ENCODE assay signal across 8 mouse cellular contexts in the genomic region with DNA sequence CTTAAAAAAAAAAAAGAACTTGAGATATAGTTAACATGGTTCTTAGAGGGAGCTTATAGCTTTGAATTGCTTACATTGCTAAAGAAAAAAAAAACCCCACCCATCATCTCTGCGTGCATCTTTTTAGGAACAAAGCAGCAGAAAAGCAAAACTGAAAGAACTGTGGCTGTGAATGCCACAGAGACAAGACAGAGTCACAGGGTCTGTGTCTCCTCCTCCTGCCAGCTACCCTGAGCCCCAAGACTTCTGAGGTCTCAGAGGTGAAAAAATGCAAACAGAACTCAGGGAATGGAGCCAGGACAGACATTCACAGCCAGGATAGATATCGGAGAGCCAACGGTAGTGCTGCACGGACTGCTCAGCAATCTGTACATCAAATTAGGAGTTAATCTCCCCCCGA. TPM values are rescaled to one million over a fixed set of nuclear protein-coding genes. Genes with fewer than 3 reads are reported as not detected.
DNase-seq lines count a peak whose midpoint lies in the region; ATAC-seq and TF ChIP-seq lines count a peak whose summit lies in the region.
"Had no signal": no experiment of that assay in that cellular context is flagged by ENCODE, and none has a peak within 500 bp of the region (broad histone marks: within the 10 kb centered on the region; RNA-seq: fewer than 3 reads in every experiment).

No protein-coding gene starts in this region.

- no peak for ATAC-seq in lung, embryonic 14.5 days (ENCODE audit: insufficient read depth)
- ATAC-seq in inflammation-experienced regulatory T-cells, adult 6 months, result peak; percentile 66
- no peak for ATAC-seq in stomach, embryonic 15.5 days (ENCODE audit: insufficient read depth, low FRiP score, low read depth)

- 24% methylated on average over 5 of the region's 5 CpGs for WGBS in lung, embryonic 14.5 days
- WGBS in bone marrow, adult 2 months, result 10% methylated on average over 5 of the region's 5 CpGs
- WGBS in stomach, embryonic 15.5 days, result 40% methylated on average over 5 of the region's 5 CpGs

- no peaks in the 10 kb centered on the region for H3K27me3 ChIP-seq in lung, embryonic 14.5 days (ENCODE audit: insufficient read depth, low read length)
- no peaks in the 10 kb centered on the region for H3K27me3 ChIP-seq in stomach, embryonic 15.5 days (replicated peaks)

- no peaks in the 10 kb centered on the region for H3K4me1 ChIP-seq in lung, embryonic 14.5 days (ENCODE audit: insufficient read depth)
- H3K4me1 ChIP-seq in bone marrow, adult 2 months (ENCODE audit: control insufficient read depth, insufficient read depth, low read length), result peaks cover 8% of the 10 kb centered on the region
- H3K4me1 ChIP-seq in stomach, embryonic 15.5 days, result peaks cover 12% of the 10 kb centered on the region

- TF ChIP-seq CTCF in lung, embryonic 14.5 days (IDR thresholded peaks at IDR 0.05; ENCODE audit: low read depth), result no peak
- no peak for TF ChIP-seq CTCF in bone marrow, adult 2 months (IDR thresholded peaks at IDR 0.05; ENCODE audit: control insufficient read depth, insufficient read depth, low read length)

- TF ChIP-seq POLR2A in bone marrow, adult 2 months (IDR thresholded peaks at IDR 0.05; ENCODE audit: borderline replicate concordance, control insufficient read depth, low read depth, low read length), result no peak

- H3K4me3 ChIP-seq in lung, embryonic 14.5 days (ENCODE audit: low read depth, low read length), result no peak overlapping the region
- peak overlapping the region; percentile 55 for H3K4me3 ChIP-seq in bone marrow, adult 2 months (replicated peaks; ENCODE audit: control insufficient read depth, low read depth, low read length)
- H3K4me3 ChIP-seq in stomach, embryonic 15.5 days (replicated peaks), result no peak overlapping the region
- H3K4me3 ChIP-seq: hindbrain, embryonic 10.5 days had no signal

- intact Hi-C loops in left cerebral cortex, postnatal 14 days (cut with DNase I), result loop anchor here (5.0 kb wide), 1 partner anchor 154 kb away; no protein-coding TSS in a partner anchor

- peak; percentile 44 for DNase-seq in lung, embryonic 14.5 days
- no peak for DNase-seq in lung, postnatal 4 days
- DNase-seq in left cerebral cortex, postnatal 14 days (ENCODE audit: low spot score in 2 of 2), result no peak
- no peak for DNase-seq in kidney, adult 9 months

- no peaks in the 10 kb centered on the region for H3K9me3 ChIP-seq in lung, embryonic 14.5 days (ENCODE audit: low read depth, low read length)
- no peaks in the 10 kb centered on the region for H3K9me3 ChIP-seq in stomach, embryonic 15.5 days
- H3K9me3 ChIP-seq: hindbrain, embryonic 10.5 days had no signal

- peak overlapping the region; percentile 42; the same call in 1 of the 2 replicates for H3K27ac ChIP-seq in lung, embryonic 14.5 days (ENCODE audit: low read depth)
- H3K27ac ChIP-seq in bone marrow, adult 2 months (ENCODE audit: control insufficient read depth, insufficient read depth, low read depth, low read length, poor library complexity), result peak overlapping the region; percentile 37; the same call in 1 of the 2 replicates
- peak overlapping the region; percentile 51; the same call in 1 of the 2 replicates for H3K27ac ChIP-seq in stomach, embryonic 15.5 days
- H3K27ac ChIP-seq: hindbrain, embryonic 10.5 days had no signal

- no peaks in the 10 kb centered on the region for H3K36me3 ChIP-seq in lung, embryonic 14.5 days (ENCODE audit: insufficient read depth)
- no peaks in the 10 kb centered on the region for H3K36me3 ChIP-seq in stomach, embryonic 15.5 days
- H3K36me3 ChIP-seq: hindbrain, embryonic 10.5 days had no signal

- H3K4me2 ChIP-seq in lung, embryonic 14.5 days, result peak overlapping the region; percentile 38
- H3K4me2 ChIP-seq in stomach, embryonic 15.5 days, result peak overlapping the region; percentile 20; the same call in 1 of the 2 replicates

- no peak overlapping the region for H3K9ac ChIP-seq in lung, embryonic 14.5 days
- H3K9ac ChIP-seq in stomach, embryonic 15.5 days, result no peak overlapping the region

RNA-seq across cellular contexts. Expression of a gene that starts 48.0 kb away (rescaled TPM):
- polyA plus RNA-seq in lung, embryonic 14.5 days (2014; fragmentation: Nextera tagmentation; extraction: Ambion mirVana), result 129 and 135 TPM in 2 replicates
- 9.5 and 22.8 TPM in 2 replicates for polyA plus RNA-seq in bone marrow, adult 2 months (2011; ENCODE audit: insufficient read depth, insufficient read length, low replicate concordance, missing spikeins)
- polyA plus RNA-seq in inflammation-experienced regulatory T-cells, adult 6 months (2017; shearing (Covaris generic)), result 10 to 100 TPM; 55.5 to 58.0 (median 57.0) TPM
- polyA plus RNA-seq in stomach, embryonic 15.5 days (2015; fragmentation: Nextera tagmentation; extraction: Ambion mirVana), result 128 and 132 TPM in 2 replicates
- total RNA-seq in left cerebral cortex, postnatal 14 days (2021), result 10 to 100 TPM; 60.1 to 61.2 TPM

RNA-seq across cellular contexts. Expression of a gene that starts 48.0 kb away (rescaled TPM):
- polyA plus RNA-seq in lung, embryonic 14.5 days (2014; fragmentation: Nextera tagmentation; extraction: Ambion mirVana), result 49.5 and 51.6 TPM in 2 replicates
- 26.6 and 28.4 TPM in 2 replicates for polyA plus RNA-seq in bone marrow, adult 2 months (2011; ENCODE audit: insufficient read depth, insufficient read length, low replicate concordance, missing spikeins)
- polyA plus RNA-seq in inflammation-experienced regulatory T-cells, adult 6 months (2017; shearing (Covaris generic)), result 10 to 100 TPM; 56.3 to 64.4 (median 64.3) TPM
- 41.3 and 46.0 TPM in 2 replicates for polyA plus RNA-seq in stomach, embryonic 15.5 days (2015; fragmentation: Nextera tagmentation; extraction: Ambion mirVana)
- 10 to 100 TPM; 44.9 to 45.1 TPM for total RNA-seq in left cerebral cortex, postnatal 14 days (2021)
